Comparison of ENCODE assay signal across 13 mouse cellular contexts in the genomic region with DNA sequence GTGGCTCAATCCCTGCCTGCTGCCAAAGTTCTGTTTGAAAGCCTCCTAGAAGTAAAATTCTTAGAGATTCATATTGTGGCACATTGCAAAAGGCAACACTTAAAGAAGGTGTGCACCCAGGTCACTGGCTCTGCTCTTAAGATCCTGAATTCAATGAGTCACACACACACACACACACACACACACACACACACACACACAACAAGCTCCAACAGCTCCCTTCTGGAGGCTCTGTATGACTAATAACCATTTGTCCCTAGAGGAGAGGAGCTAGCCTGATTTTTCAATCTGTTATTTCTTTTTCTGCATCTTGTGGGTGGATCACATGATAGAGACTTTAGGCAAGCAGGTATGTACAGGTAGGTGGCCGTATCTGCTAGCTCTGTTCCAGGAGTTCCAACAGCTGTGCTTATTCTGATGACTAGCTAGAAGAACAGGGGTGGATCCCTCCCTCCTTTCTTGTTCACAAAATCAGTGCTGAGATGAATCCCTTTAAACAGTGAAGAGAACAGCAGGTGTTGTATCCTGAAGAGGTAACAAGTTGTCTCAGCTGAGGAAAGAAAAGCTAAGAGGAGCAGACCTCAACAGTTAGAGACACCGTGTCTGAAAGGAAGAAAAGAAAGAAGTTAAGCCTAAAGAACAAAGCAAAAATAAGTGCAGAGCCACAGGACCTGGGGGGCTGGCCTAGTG. TPM values are rescaled to one million over a fixed set of nuclear protein-coding genes. Genes with fewer than 3 reads are reported as not detected.
DNase-seq lines count a peak whose midpoint lies in the region; ATAC-seq and TF ChIP-seq lines count a peak whose summit lies in the region.
"Had no signal": no experiment of that assay in that cellular context is flagged by ENCODE, and none has a peak within 500 bp of the region (broad histone marks: within the 10 kb centered on the region; RNA-seq: fewer than 3 reads in every experiment).

No protein-coding gene starts in this region.

- H3K9me3 ChIP-seq in kidney, postnatal 0 days (replicated peaks; ENCODE audit: low read length), result no peaks in the 10 kb centered on the region
- H3K9me3 ChIP-seq in forebrain, embryonic 14.5 days (replicated peaks; ENCODE audit: control insufficient read depth, low read length), result no peaks in the 10 kb centered on the region
- H3K9me3 ChIP-seq: heart, embryonic 15.5 days; intestine, embryonic 15.5 days had no signal

- DNase-seq in kidney, postnatal 0 days (ENCODE audit: low spot score), result no peak
- DNase-seq in kidney, postnatal 36 days, result no peak
- peak; percentile 34 for DNase-seq in urinary bladder, postnatal 14 days (ENCODE audit: low spot score)
- DNase-seq in urinary bladder, adult 18-20 months (ENCODE audit: low spot score in 2 of 2), result no peak
- DNase-seq in forebrain, embryonic 14.5 days (ENCODE audit: low spot score), result no peak
- DNase-seq in telencephalon, adult 2 months (ENCODE audit: low read depth, low spot score), result peak; percentile 42
- DNase-seq in cerebellum, adult 9-11 months, result no peak
- DNase-seq in frontal cortex, postnatal 10 days (ENCODE audit: low spot score in 2 of 2), result no peak
- DNase-seq: adrenal gland, adult 2 months; cerebellum, adult 11-12 months had no signal

- H3K36me3 ChIP-seq in kidney, postnatal 0 days (ENCODE audit: insufficient read depth, low read length), result no peaks in the 10 kb centered on the region
- H3K36me3 ChIP-seq in forebrain, embryonic 14.5 days (ENCODE audit: control insufficient read depth, insufficient read depth, low read length), result no peaks in the 10 kb centered on the region
- H3K36me3 ChIP-seq: heart, embryonic 15.5 days; intestine, embryonic 15.5 days had no signal

- ATAC-seq in kidney, postnatal 0 days (replicated peaks; ENCODE audit: low FRiP score, low read depth), result no peak; the same call in 1 of the 2 replicates
- peak; percentile 36; the same call in 1 of the 2 replicates for ATAC-seq in forebrain, embryonic 14.5 days
- ATAC-seq: intestine, embryonic 15.5 days had no signal

- no peaks in the 10 kb centered on the region for H3K27me3 ChIP-seq in kidney, postnatal 0 days (ENCODE audit: insufficient read depth, low read length)
- H3K27me3 ChIP-seq in forebrain, embryonic 14.5 days (replicated peaks; ENCODE audit: control insufficient read depth, insufficient read depth, low read length), result no peaks in the 10 kb centered on the region
- H3K27me3 ChIP-seq: heart, embryonic 15.5 days; intestine, embryonic 15.5 days had no signal

- H3K4me1 ChIP-seq in kidney, postnatal 0 days (replicated peaks; ENCODE audit: insufficient read depth, low read length), result no peaks in the 10 kb centered on the region
- peaks cover 10% of the 10 kb centered on the region for H3K4me1 ChIP-seq in forebrain, embryonic 14.5 days (ENCODE audit: control insufficient read depth, insufficient read depth, low read length)
- H3K4me1 ChIP-seq: intestine, embryonic 15.5 days had no signal

- no peak overlapping the region for H3K4me2 ChIP-seq in kidney, postnatal 0 days (ENCODE audit: low read length)
- H3K4me2 ChIP-seq in forebrain, embryonic 14.5 days (ENCODE audit: low read length), result no peak overlapping the region
- H3K4me2 ChIP-seq: heart, embryonic 15.5 days; intestine, embryonic 15.5 days had no signal

- no peak overlapping the region for H3K9ac ChIP-seq in kidney, postnatal 0 days (ENCODE audit: low read depth, low read length)
- no peak overlapping the region for H3K9ac ChIP-seq in forebrain, embryonic 14.5 days (ENCODE audit: low read length)
- H3K9ac ChIP-seq: heart, embryonic 15.5 days; intestine, embryonic 15.5 days; liver, embryonic 14.5 days had no signal

- WGBS in kidney, postnatal 0 days, result 69% methylated on average over 2 of the region's 2 CpGs
- 42% methylated on average over 2 of the region's 2 CpGs for WGBS in forebrain, embryonic 14.5 days

- no peak for TF ChIP-seq CTCF in kidney, postnatal 0 days (IDR thresholded peaks at IDR 0.05; ENCODE audit: low read depth)

- H3K27ac ChIP-seq in kidney, postnatal 0 days, result peak overlapping the region; percentile 58
- no peak overlapping the region for H3K27ac ChIP-seq in forebrain, embryonic 14.5 days (ENCODE audit: low read depth, low read length)
- H3K27ac ChIP-seq: heart, embryonic 15.5 days; intestine, embryonic 15.5 days; liver, embryonic 14.5 days had no signal

- H3K4me3 ChIP-seq in kidney, postnatal 0 days (replicated peaks; ENCODE audit: low read depth, low read length), result no peak overlapping the region
- H3K4me3 ChIP-seq in forebrain, embryonic 14.5 days (ENCODE audit: low read depth, low read length), result no peak overlapping the region
- H3K4me3 ChIP-seq: heart, embryonic 15.5 days; intestine, embryonic 15.5 days had no signal

RNA-seq across cellular contexts. Expression of gene Pgap1, which starts 27.2 kb away (rescaled TPM):
- 5.5 and 6.9 TPM in 2 replicates for polyA plus RNA-seq in kidney, postnatal 0 days (2015; fragmentation: Nextera tagmentation; extraction: Ambion mirVana)
- polyA plus RNA-seq in forebrain, embryonic 14.5 days (2014; fragmentation: Nextera tagmentation; extraction: Ambion mirVana), result 33.3 and 48.9 TPM in 2 replicates

Comparison
In these comparisons a context has a peak if more than half of its experiments do, and no peak if none do; other contexts are left out.
1. DNase-seq: peak in urinary bladder, postnatal 14 days (single experiment) and telencephalon, adult 2 months (single experiment); none in kidney, postnatal 0 days (single experiment), kidney, postnatal 36 days (0 of 2), urinary bladder, adult 18-20 months (0 of 2), forebrain, embryonic 14.5 days (single experiment), cerebellum, adult 9-11 months (single experiment) and frontal cortex, postnatal 10 days (0 of 2).